In the genomic region with DNA sequence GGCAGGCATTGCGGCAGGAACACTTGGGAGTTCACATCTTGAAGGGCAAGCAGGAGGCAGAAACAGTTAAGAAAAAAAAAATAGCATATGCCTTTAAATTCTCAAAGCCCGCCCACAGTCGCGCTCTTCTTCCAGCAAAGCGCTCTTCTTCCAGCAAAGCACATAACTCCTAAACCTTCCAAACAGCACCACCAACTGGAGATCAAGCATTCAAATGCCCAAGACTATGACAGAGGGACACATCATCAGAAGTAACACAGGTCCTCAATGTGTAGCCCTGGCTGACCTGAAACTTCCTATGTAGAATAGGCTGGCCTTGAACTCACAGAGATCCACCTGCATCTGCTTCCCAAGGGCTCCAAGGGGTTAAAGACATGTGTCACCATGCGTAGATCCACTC, we compare ENCODE assay signal across 13 mouse cellular contexts.
DNase-seq lines count a peak whose midpoint lies in the region; ATAC-seq and TF ChIP-seq lines count a peak whose summit lies in the region.
"Had no signal": no experiment of that assay in that cellular context is flagged by ENCODE, and none has a peak within 500 bp of the region (broad histone marks: within the 10 kb centered on the region; RNA-seq: fewer than 3 reads in every experiment).

No protein-coding gene starts in this region.

- no peak overlapping the region for H3K27ac ChIP-seq in midbrain, postnatal 0 days (ENCODE audit: low read depth, low read length)
- no peak overlapping the region for H3K27ac ChIP-seq in midbrain, embryonic 16.5 days (ENCODE audit: low read length)
- no peak overlapping the region for H3K27ac ChIP-seq in kidney, postnatal 0 days
- H3K27ac ChIP-seq: hindbrain, embryonic 15.5 days; liver, embryonic 13.5 days; neural tube, embryonic 12.5 days had no signal

- no peak overlapping the region for H3K9ac ChIP-seq in midbrain, postnatal 0 days (replicated peaks; ENCODE audit: low read length, poor library complexity, severe bottlenecking)
- no peak overlapping the region for H3K9ac ChIP-seq in midbrain, embryonic 16.5 days (ENCODE audit: low read depth, low read length)
- no peak overlapping the region for H3K9ac ChIP-seq in kidney, postnatal 0 days (ENCODE audit: low read depth, low read length)
- H3K9ac ChIP-seq: hindbrain, embryonic 15.5 days; liver, embryonic 13.5 days; neural tube, embryonic 12.5 days had no signal

- ATAC-seq in midbrain, postnatal 0 days (ENCODE audit: low FRiP score): no peak
- no peak for ATAC-seq in midbrain, embryonic 16.5 days
- ATAC-seq in kidney, postnatal 0 days (replicated peaks; ENCODE audit: low FRiP score, low read depth): no peak

- 89% methylated on average over 6 of the region's 6 CpGs for WGBS in midbrain, postnatal 0 days
- 92% methylated on average over 6 of the region's 6 CpGs for WGBS in midbrain, embryonic 16.5 days
- 80% methylated on average over 6 of the region's 6 CpGs for WGBS in kidney, postnatal 0 days

- intact Hi-C loops in heart, postnatal 14 days (cut with DNase I): loop anchor here (2.0 kb wide), 1 partner anchor 283 kb away; no protein-coding TSS in a partner anchor
- intact Hi-C loops in heart, postnatal 25 days (cut with DNase I): loop anchor here (5.0 kb wide), 2 partner anchors 222 to 287 kb away; no protein-coding TSS in a partner anchor

- H3K4me2 ChIP-seq in midbrain, postnatal 0 days (ENCODE audit: low read depth, low read length, poor library complexity, severe bottlenecking): no peak overlapping the region
- no peak overlapping the region for H3K4me2 ChIP-seq in midbrain, embryonic 16.5 days (ENCODE audit: low read length)
- H3K4me2 ChIP-seq in kidney, postnatal 0 days (ENCODE audit: low read length): no peak overlapping the region
- H3K4me2 ChIP-seq: hindbrain, embryonic 15.5 days; liver, embryonic 13.5 days; neural tube, embryonic 12.5 days had no signal

- H3K4me3 ChIP-seq in midbrain, postnatal 0 days (ENCODE audit: low read depth, low read length): no peak overlapping the region
- no peak overlapping the region for H3K4me3 ChIP-seq in midbrain, embryonic 16.5 days (ENCODE audit: low read depth, low read length)
- no peak overlapping the region for H3K4me3 ChIP-seq in kidney, postnatal 0 days (replicated peaks; ENCODE audit: low read depth, low read length)
- H3K4me3 ChIP-seq: erythroblast, embryonic 14.5 days; hindbrain, embryonic 15.5 days; liver, embryonic 13.5 days; neural tube, embryonic 12.5 days had no signal

- H3K36me3 ChIP-seq in midbrain, postnatal 0 days (ENCODE audit: insufficient read depth, low read length): no peaks in the 10 kb centered on the region
- H3K36me3 ChIP-seq in midbrain, embryonic 16.5 days (ENCODE audit: control insufficient read depth, insufficient read depth, low read length): no peaks in the 10 kb centered on the region
- H3K36me3 ChIP-seq in kidney, postnatal 0 days (ENCODE audit: insufficient read depth, low read length): no peaks in the 10 kb centered on the region
- H3K36me3 ChIP-seq: hindbrain, embryonic 15.5 days; liver, embryonic 13.5 days; neural tube, embryonic 12.5 days had no signal

- DNase-seq in heart, postnatal 14 days: peak; percentile 8 to 10
- DNase-seq in heart, postnatal 25 days (ENCODE audit: low spot score): no peak
- DNase-seq in midbrain, postnatal 0 days (ENCODE audit: low spot score): no peak
- DNase-seq in kidney, postnatal 0 days (ENCODE audit: low spot score): peak; percentile 39
- DNase-seq in telencephalon, adult 2 months (ENCODE audit: low read depth, low spot score): peak; percentile 23
- DNase-seq in frontal cortex, postnatal 10 days (ENCODE audit: low spot score in 2 of 2): no peak
- DNase-seq: cerebellum, postnatal 14 days; gastrocnemius, postnatal 36 days; liver, embryonic 13.5 days had no signal

- TF ChIP-seq CTCF in midbrain, postnatal 0 days (IDR thresholded peaks at IDR 0.05): peak; percentile 31
- peak; percentile 51 for TF ChIP-seq CTCF in kidney, postnatal 0 days (IDR thresholded peaks at IDR 0.05; ENCODE audit: low read depth)

- H3K27me3 ChIP-seq in midbrain, postnatal 0 days (ENCODE audit: insufficient read depth, low read length): no peaks in the 10 kb centered on the region
- H3K27me3 ChIP-seq in midbrain, embryonic 16.5 days (ENCODE audit: control insufficient read depth, insufficient read depth, low read depth, low read length): no peaks in the 10 kb centered on the region
- H3K27me3 ChIP-seq in kidney, postnatal 0 days (ENCODE audit: insufficient read depth, low read length): no peaks in the 10 kb centered on the region
- H3K27me3 ChIP-seq: hindbrain, embryonic 15.5 days; liver, embryonic 13.5 days; neural tube, embryonic 12.5 days had no signal

- H3K9me3 ChIP-seq in midbrain, postnatal 0 days (ENCODE audit: low read length): no peaks in the 10 kb centered on the region
- H3K9me3 ChIP-seq in midbrain, embryonic 16.5 days (replicated peaks; ENCODE audit: control insufficient read depth, low read length, poor library complexity, severe bottlenecking): no peaks in the 10 kb centered on the region
- H3K9me3 ChIP-seq in kidney, postnatal 0 days (replicated peaks; ENCODE audit: low read length): no peaks in the 10 kb centered on the region
- H3K9me3 ChIP-seq: hindbrain, embryonic 15.5 days; liver, embryonic 13.5 days; neural tube, embryonic 12.5 days had no signal

- no peaks in the 10 kb centered on the region for H3K4me1 ChIP-seq in midbrain, postnatal 0 days (ENCODE audit: insufficient read depth, low read length)
- H3K4me1 ChIP-seq in midbrain, embryonic 16.5 days (ENCODE audit: control insufficient read depth, insufficient read depth, low read length): no peaks in the 10 kb centered on the region
- H3K4me1 ChIP-seq in kidney, postnatal 0 days (replicated peaks; ENCODE audit: insufficient read depth, low read length): no peaks in the 10 kb centered on the region
- H3K4me1 ChIP-seq: hindbrain, embryonic 15.5 days; neural tube, embryonic 12.5 days had no signal

Comparison
In these comparisons a context has a peak if more than half of its experiments do, and no peak if none do; other contexts are left out.
1. DNase-seq: peak in heart, postnatal 14 days (2 of 2), kidney, postnatal 0 days (single experiment) and telencephalon, adult 2 months (single experiment); none in heart, postnatal 25 days (single experiment), midbrain, postnatal 0 days (single experiment) and frontal cortex, postnatal 10 days (0 of 2).